Mouse (Mus musculus): ENCODE measurements around the gene Rpap1.
A peak's percentile ranks its signal among the peaks of the same experiment; 100 is the strongest.

Gene Rpap1

GRCm38 (mm10) chr2:119787206-119787883 lies at the start of gene Rpap1:
Rpap1 (minus strand) TSS chr2:119787537.
- peak; percentile 88 for DNase-seq

- DNase-seq = no peak
Observed at GRCm38 (mm10) chr2:119834231-119834630, 46.9 kb upstream of the Rpap1 start.

GRCm38 (mm10) chr2:119830579-119830978 lies 43.2 kb upstream of the Rpap1 start:
- DNase-seq = no peak

GRCm38 (mm10) chr2:119821136-119821535 lies 33.8 kb upstream of the Rpap1 start:
- DNase-seq = peak; percentile 32

- DNase-seq = no peak
Observed at GRCm38 (mm10) chr2:119818668-119819272, 31.4 kb upstream of the Rpap1 start.

- peak; percentile 43 for DNase-seq
Observed at GRCm38 (mm10) chr2:119817047-119817446, 29.7 kb upstream of the Rpap1 start.

- no peak for DNase-seq
Observed at GRCm38 (mm10) chr2:119816611-119817010, 29.3 kb upstream of the Rpap1 start.

- peak; percentile 76 for DNase-seq
Observed at GRCm38 (mm10) chr2:119814376-119814933, 27.1 kb upstream of the Rpap1 start.

GRCm38 (mm10) chr2:119811490-119812146 lies 24.3 kb upstream of the Rpap1 start:
- no peak for DNase-seq

- no peak for DNase-seq
Observed at GRCm38 (mm10) chr2:119810890-119811289, 23.6 kb upstream of the Rpap1 start.

GRCm38 (mm10) chr2:119808881-119809280 lies 21.5 kb upstream of the Rpap1 start:
- DNase-seq = no peak

- DNase-seq = no peak
Observed at GRCm38 (mm10) chr2:119808438-119808837, 21.1 kb upstream of the Rpap1 start.

GRCm38 (mm10) chr2:119805536-119805935 lies 18.2 kb upstream of the Rpap1 start:
- DNase-seq = no peak

GRCm38 (mm10) chr2:119804776-119805175 lies 17.4 kb upstream of the Rpap1 start:
- no peak for DNase-seq

- no peak for DNase-seq
Observed at GRCm38 (mm10) chr2:119804275-119804628, 16.9 kb upstream of the Rpap1 start.

GRCm38 (mm10) chr2:119803618-119804274 lies 16.4 kb upstream of the Rpap1 start:
- DNase-seq = peak; percentile 49

- no peak for DNase-seq
Observed at GRCm38 (mm10) chr2:119802767-119803617, 15.7 kb upstream of the Rpap1 start.

GRCm38 (mm10) chr2:119800876-119801846 lies 13.8 kb upstream of the Rpap1 start:
- peak; percentile 51 for DNase-seq

- no peak for DNase-seq
Observed at GRCm38 (mm10) chr2:119799961-119800550, 12.7 kb upstream of the Rpap1 start.

- DNase-seq = peak; percentile 52
Observed at GRCm38 (mm10) chr2:119799181-119799960, 12.0 kb upstream of the Rpap1 start.

Data from right cerebral cortex, postnatal 14 days (tissue).